Mouse (Mus musculus) midbrain, embryonic 15.5 days (tissue): ENCODE results near the gene Fhad1. TPM values are rescaled to one million over a fixed set of nuclear protein-coding genes. Genes with fewer than 3 reads are reported as not detected.

Experiments
- ATAC-seq: fragments of 200-750 bp; cut with Nextera tagmentation; replicated peaks from 2 replicates; pipeline ENCODE4 v1.8.0; 2017; ENCODE audit warnings: moderate TSS enrichment
- H3K27ac ChIP-seq: fragments of 300-500 bp; sonication (generic); 2 replicates; pipeline ENCODE4 v1.5.1; 2015; ENCODE audit warnings: mild to moderate bottlenecking, inconsistent platforms
- H3K27me3 ChIP-seq: fragments of 300-500 bp; sonication (generic); replicated peaks from 2 replicates; pipeline ENCODE4 v1.6.1; 2015; ENCODE audit warnings: inconsistent platforms
- H3K36me3 ChIP-seq: fragments of 300-500 bp; sonication (generic); replicated peaks from 2 replicates; pipeline ENCODE4 v1.6.1; 2015; ENCODE audit warnings: inconsistent platforms
- H3K4me1 ChIP-seq: fragments of 300-500 bp; sonication (generic); 2 replicates; pipeline ENCODE4 v1.6.1; 2015; ENCODE audit warnings: inconsistent platforms
- H3K4me2 ChIP-seq: fragments of 300-500 bp; sonication (generic); 2 replicates; pipeline ENCODE4 v1.6.1; 2015; ENCODE audit warnings: inconsistent platforms, mild to moderate bottlenecking, moderate library complexity
- H3K4me3 ChIP-seq: fragments of 300-500 bp; sonication (generic); 2 replicates; pipeline ENCODE4 v1.5.1; 2015; ENCODE audit warnings: mild to moderate bottlenecking, inconsistent platforms
- H3K9ac ChIP-seq: fragments of 300-500 bp; sonication (generic); 2 replicates; pipeline ENCODE4 v1.6.1; 2015; ENCODE audit warnings: mild to moderate bottlenecking, inconsistent platforms
- H3K9me3 ChIP-seq: fragments of 300-500 bp; sonication (generic); 2 replicates; pipeline ENCODE4 v1.6.1; 2016; ENCODE audit warnings: inconsistent platforms
- WGBS: fragments of 180-500 bp; shearing (Covaris S2); methylation state at CpG from one replicate; pipeline ENCODE4 v1.1.7; 2015; ENCODE audit warnings: mixed read lengths; 5-methylcytosine and 5-hydroxymethylcytosine counted together
- polyA plus RNA-seq: library from polyadenylated mRNA; unstranded; fragments of >200 nt; fragmentation: Nextera tagmentation; extraction: Ambion mirVana; gene quantifications from 2 replicates; pipeline ENCODE4 v1.2.1, GENCODE M21; 2015

The Fhad1 gene
- 3.7 and 4.2 TPM in 2 replicates for polyA plus RNA-seq

DNA sequence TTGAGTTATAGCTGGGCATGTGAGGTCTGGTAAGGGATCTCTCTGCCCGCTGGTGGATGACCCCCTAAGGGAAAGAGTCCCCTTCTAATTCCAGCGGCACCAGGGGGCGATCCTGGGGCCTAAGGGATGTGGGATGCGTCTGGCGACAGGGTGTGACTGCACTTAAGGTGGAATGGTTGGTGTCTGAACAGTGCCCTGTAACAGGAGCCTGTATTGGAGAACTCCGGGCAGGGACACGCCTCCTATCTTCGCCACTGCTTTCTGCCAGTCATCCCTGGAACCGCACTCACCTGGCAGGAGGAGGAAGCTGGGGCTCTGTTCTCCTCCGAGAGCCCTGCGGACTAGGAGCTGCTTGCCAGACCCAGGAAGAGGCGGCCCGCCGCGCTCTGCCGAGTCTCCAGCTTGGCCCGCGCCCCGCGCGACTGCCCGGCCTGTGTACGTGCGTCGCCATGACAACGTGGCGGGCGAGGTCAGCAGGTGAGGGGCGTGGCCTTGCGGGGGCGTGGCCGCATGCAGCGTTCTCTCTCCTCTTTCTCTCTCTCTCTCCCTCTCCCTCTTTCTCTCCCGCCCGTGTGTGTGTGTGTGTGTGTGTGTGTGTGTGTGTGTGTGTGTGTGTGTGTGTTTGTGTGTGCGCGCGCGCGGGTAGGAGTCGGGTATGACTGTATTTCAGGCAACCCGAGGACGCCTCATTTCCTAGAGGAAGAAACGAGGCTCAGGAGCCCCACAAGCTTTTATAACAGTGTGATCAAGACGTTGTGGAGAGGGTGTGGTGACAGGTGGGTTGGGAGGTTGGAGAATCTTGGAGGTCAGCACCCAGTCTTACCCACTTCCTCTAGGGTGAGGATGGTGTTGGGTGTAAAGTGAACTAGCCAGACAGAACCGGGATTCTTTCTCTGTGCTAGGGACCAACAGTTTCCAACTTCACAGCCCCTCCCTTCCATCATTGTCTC is at the start of gene Fhad1:
Gene Fhad1, minus strand, starts transcription at position 424 of the 950 bp plus-strand sequence.
- Histone ChIP-seq H3K27ac (peak within 1 kb of the TSS; percentile 63), H3K27me3 (no peaks in the 10 kb centered on the region; the same call in 1 of the 2 replicates), H3K4me1 (peaks cover 23% of the 10 kb centered on the region), H3K9ac (peak within 1 kb of the TSS; percentile 47), H3K9me3 (no peaks in the 10 kb centered on the region), H3K4me3 (peak within 1 kb of the TSS; percentile 50), H3K4me2 (peak within 1 kb of the TSS; percentile 84), H3K36me3 (no peaks in the 10 kb centered on the region)
- WGBS = under 1% methylated on average over 44 of the region's 46 CpGs
- peak; percentile 87 for ATAC-seq

- Histone ChIP-seq H3K27ac (no peak overlapping the region), H3K27me3 (no peaks in the 10 kb centered on the region), H3K4me1 (peaks cover 8% of the 10 kb centered on the region; the same call in 1 of the 2 replicates), H3K9ac (no peak overlapping the region), H3K9me3 (no peaks in the 10 kb centered on the region), H3K4me2 (no peak overlapping the region), H3K4me3 (no peak overlapping the region), H3K36me3 (no peaks in the 10 kb centered on the region)
- 88% methylated on average over 8 of the region's 8 CpGs for WGBS
- no peak for ATAC-seq
These were observed 48.2 kb upstream of the Fhad1 start for GRCm38 (mm10) chr4:142063057-142063534.

GRCm38 (mm10) chr4:142061485-142062240 is 46.8 kb upstream of the Fhad1 start:
- Histone ChIP-seq H3K4me1 (peaks cover 12% of the 10 kb centered on the region; the same call in 1 of the 2 replicates), H3K4me2 (no peak overlapping the region), H3K9ac (no peak overlapping the region), H3K9me3 (no peaks in the 10 kb centered on the region), H3K4me3 (no peak overlapping the region), H3K27me3 (no peaks in the 10 kb centered on the region), H3K27ac (no peak overlapping the region), H3K36me3 (no peaks in the 10 kb centered on the region)
- ATAC-seq = no peak
- WGBS = 83% methylated on average over 23 of the region's 23 CpGs

- Histone ChIP-seq H3K36me3 (no peaks in the 10 kb centered on the region), H3K4me3 (no peak overlapping the region), H3K27ac (0 out of 2 replicates have a peak overlapping the region, but pooled peaks have one; percentile 3)
These were observed 45.8 kb upstream of the Fhad1 start for GRCm38 (mm10) chr4:142060455-142061378.

DNA sequence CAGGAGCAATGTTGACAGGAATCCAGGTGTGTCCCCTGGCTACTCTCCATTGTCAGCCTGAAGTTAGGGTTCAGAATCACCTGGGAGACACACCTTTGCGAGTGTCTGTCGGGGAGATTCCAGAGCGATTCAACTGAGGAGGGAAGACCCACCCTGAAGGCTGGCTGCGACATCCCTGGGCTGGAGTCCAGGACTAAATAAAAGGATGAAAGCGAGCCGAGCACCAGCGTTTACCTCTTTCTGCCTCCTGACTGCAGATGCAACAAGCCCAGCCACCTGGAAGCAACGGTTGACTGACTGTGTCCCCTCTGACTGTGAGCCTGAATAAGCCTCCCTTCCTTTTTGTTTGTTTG is 44.9 kb upstream of the Fhad1 start:
- Histone ChIP-seq H3K4me3 (no peak overlapping the region), H3K36me3 (no peaks in the 10 kb centered on the region), H3K4me2 (no peak overlapping the region), H3K9me3 (no peaks in the 10 kb centered on the region), H3K27me3 (no peaks in the 10 kb centered on the region), H3K4me1 (0 out of 2 replicates have a peak, but pooled peaks cover 6% of the 10 kb centered on the region), H3K27ac (no peak overlapping the region), H3K9ac (no peak overlapping the region)
- ATAC-seq = no peak
- WGBS = 77% methylated on average over 8 of the region's 8 CpGs

More at GRCm38 (mm10) chr4:142060455-142061378, 45.8 kb upstream of the Fhad1 start:
- H3K9ac ChIP-seq = no peak overlapping the region
- 0 out of 2 replicates have a peak, but pooled peaks cover 6% of the 10 kb centered on the region for H3K4me1 ChIP-seq
- no peak overlapping the region for H3K4me2 ChIP-seq
- 62% methylated on average over 18 of the region's 18 CpGs for WGBS
- no peak for ATAC-seq
- H3K9me3 ChIP-seq = no peaks in the 10 kb centered on the region
- no peaks in the 10 kb centered on the region for H3K27me3 ChIP-seq

GRCm38 (mm10) chr4:142059113-142059840 is 44.4 kb upstream of the Fhad1 start:
- no peak overlapping the region for H3K4me3 ChIP-seq
- no peak for ATAC-seq
- no peak overlapping the region for H3K27ac ChIP-seq
- no peaks in the 10 kb centered on the region for H3K9me3 ChIP-seq
- H3K4me1 ChIP-seq = 0 out of 2 replicates have a peak, but pooled peaks cover 6% of the 10 kb centered on the region
- WGBS = 76% methylated on average over 13 of the region's 13 CpGs
- H3K4me2 ChIP-seq = no peak overlapping the region
- no peak overlapping the region for H3K9ac ChIP-seq
- no peaks in the 10 kb centered on the region for H3K36me3 ChIP-seq
- H3K27me3 ChIP-seq = no peaks in the 10 kb centered on the region

- H3K4me2 ChIP-seq = no peak overlapping the region
- peak; percentile 58; the same call in 1 of the 2 replicates for ATAC-seq
- H3K4me1 ChIP-seq = 0 out of 2 replicates have a peak, but pooled peaks cover 6% of the 10 kb centered on the region
- H3K27ac ChIP-seq = no peak overlapping the region
- no peak overlapping the region for H3K4me3 ChIP-seq
- H3K9me3 ChIP-seq = no peaks in the 10 kb centered on the region
- no peak overlapping the region for H3K9ac ChIP-seq
- H3K27me3 ChIP-seq = no peaks in the 10 kb centered on the region
- no peaks in the 10 kb centered on the region for H3K36me3 ChIP-seq
- 77% methylated on average over 22 of the region's 22 CpGs for WGBS
These were observed 42.8 kb upstream of the Fhad1 start for GRCm38 (mm10) chr4:142057529-142058216.

- H3K9me3 ChIP-seq = no peaks in the 10 kb centered on the region
- H3K27ac ChIP-seq = no peak overlapping the region
- WGBS = 86% methylated on average over 8 of the region's 8 CpGs
- ATAC-seq = no peak
- no peaks in the 10 kb centered on the region for H3K36me3 ChIP-seq
- no peak overlapping the region for H3K4me2 ChIP-seq
- H3K4me3 ChIP-seq = no peak overlapping the region
- H3K9ac ChIP-seq = no peak overlapping the region
- H3K27me3 ChIP-seq = no peaks in the 10 kb centered on the region
- 0 out of 2 replicates have a peak, but pooled peaks cover 3% of the 10 kb centered on the region for H3K4me1 ChIP-seq
These were observed 40.7 kb upstream of the Fhad1 start for GRCm38 (mm10) chr4:142055600-142055999.

DNA sequence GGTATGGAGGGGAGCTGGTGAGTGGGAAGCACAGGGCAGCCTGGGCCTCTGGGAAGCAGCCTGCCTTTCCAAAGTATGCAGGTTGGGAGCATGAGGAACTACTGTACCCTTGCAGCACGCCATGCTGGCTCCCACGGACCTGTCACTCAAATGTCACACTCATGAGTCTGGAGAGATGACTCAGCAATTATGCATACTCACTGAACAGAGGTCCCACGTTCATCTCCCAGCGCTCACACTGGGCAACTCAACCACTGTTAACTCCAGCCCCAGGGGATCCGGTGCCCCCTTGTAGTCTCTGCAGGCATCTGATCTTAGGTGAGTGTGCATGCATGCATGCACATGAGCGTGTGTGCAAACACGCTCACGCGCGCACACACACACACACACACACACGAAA is 39.7 kb upstream of the Fhad1 start:
- Histone ChIP-seq H3K27ac (no peak overlapping the region), H3K36me3 (no peaks in the 10 kb centered on the region), H3K4me2 (no peak overlapping the region), H3K27me3 (no peaks in the 10 kb centered on the region), H3K4me1 (0 out of 2 replicates have a peak, but pooled peaks cover 3% of the 10 kb centered on the region), H3K9me3 (no peaks in the 10 kb centered on the region), H3K9ac (no peak overlapping the region), H3K4me3 (no peak overlapping the region)
- no peak for ATAC-seq
- WGBS = 83% methylated on average over 11 of the region's 11 CpGs

DNA sequence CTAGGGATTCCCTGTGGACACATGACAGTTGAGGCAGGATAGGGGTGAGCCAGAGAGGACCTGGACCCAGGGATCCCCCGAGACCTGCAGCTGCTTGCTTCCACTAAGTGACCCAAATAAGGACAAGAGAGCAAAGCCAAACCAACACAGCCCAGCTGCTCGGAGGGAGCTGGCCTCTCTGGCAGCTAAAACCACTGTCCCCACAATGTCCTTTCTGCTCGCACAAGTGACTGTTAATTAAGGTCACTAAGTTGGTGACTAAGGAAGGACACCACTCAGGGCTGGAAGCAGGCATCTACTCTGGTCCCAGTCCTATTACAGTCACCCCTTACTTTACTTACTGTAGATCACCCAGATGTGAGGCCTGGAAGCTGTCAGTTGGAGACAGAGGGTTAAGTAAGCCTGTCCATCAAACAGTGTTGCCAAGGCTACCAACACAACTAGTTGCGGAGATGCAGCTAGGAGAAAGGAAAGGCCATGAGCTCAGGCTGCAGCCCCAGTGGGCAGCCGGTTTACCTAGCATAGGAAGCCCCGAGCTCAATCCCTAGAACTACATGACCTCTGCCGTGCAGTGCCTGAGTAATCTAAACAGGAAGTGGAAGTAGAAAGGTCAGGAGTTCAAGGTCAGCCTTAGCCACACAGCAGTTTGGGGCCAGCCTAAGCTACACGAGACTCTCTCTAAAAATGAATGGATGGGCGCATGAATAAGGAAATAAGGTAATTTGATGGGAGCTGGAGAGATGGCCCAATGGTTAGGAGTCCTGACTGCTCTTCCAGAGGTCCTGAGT is 39.0 kb upstream of the Fhad1 start:
- Histone ChIP-seq H3K4me1 (0 out of 2 replicates have a peak, but pooled peaks cover 3% of the 10 kb centered on the region), H3K36me3 (no peaks in the 10 kb centered on the region), H3K4me2 (no peak overlapping the region), H3K9me3 (no peaks in the 10 kb centered on the region), H3K4me3 (no peak overlapping the region), H3K27me3 (no peaks in the 10 kb centered on the region), H3K27ac (no peak overlapping the region), H3K9ac (no peak overlapping the region)
- ATAC-seq = no peak
- 50% methylated on average over 9 of the region's 9 CpGs for WGBS
